Mouse (Mus musculus) erythroblast, embryonic 14.5 days (primary cell): Measurements from ENCODE around the gene Hypk. TPM values are rescaled to one million over a fixed set of nuclear protein-coding genes. Genes with fewer than 3 reads are reported as not detected.

Source experiments
- H3K27me3 ChIP-seq: 2 replicates; pipeline ENCODE4 v1.6.1; 2012; ENCODE audit warnings: inconsistent platforms; ENCODE audit not compliant: control insufficient read depth
- H3K36me3 ChIP-seq: 2 replicates; pipeline ENCODE4 v1.6.1; 2012; ENCODE audit warnings: mild to moderate bottlenecking, inconsistent platforms; ENCODE audit not compliant: control insufficient read depth
- H3K4me1 ChIP-seq: 2 replicates; pipeline ENCODE4 v1.6.1; 2012; ENCODE audit warnings: inconsistent platforms; ENCODE audit not compliant: control insufficient read depth
- H3K4me3 ChIP-seq: replicated peaks from 2 replicates; pipeline ENCODE3; 2012; ENCODE audit warnings: moderate library complexity, mild to moderate bottlenecking, inconsistent platforms
- H3K9me3 ChIP-seq: 2 replicates; pipeline ENCODE4 v1.6.1; 2012; ENCODE audit warnings: low read length, inconsistent platforms, mixed read lengths; ENCODE audit not compliant: control insufficient read depth
- GATA1 ChIP-seq: IDR thresholded peaks from 2 replicates; pipeline ENCODE4 v1.6.1; 2012; ENCODE audit warnings: low read length, inconsistent platforms, mixed read lengths
- TAL1 ChIP-seq: IDR thresholded peaks from 3 replicates; pipeline ENCODE4 v1.6.1; 2012; ENCODE audit warnings: low read length, inconsistent platforms, mixed read lengths
- polyA plus RNA-seq: library from polyadenylated mRNA; stranded (reverse); fragments of >175 nt; gene quantifications from 2 replicates; pipeline ENCODE4 v1.2.3, GENCODE M21; 2012

Hypk gene
- polyA plus RNA-seq, 1 experiment, result 0.17 TPM

DNA sequence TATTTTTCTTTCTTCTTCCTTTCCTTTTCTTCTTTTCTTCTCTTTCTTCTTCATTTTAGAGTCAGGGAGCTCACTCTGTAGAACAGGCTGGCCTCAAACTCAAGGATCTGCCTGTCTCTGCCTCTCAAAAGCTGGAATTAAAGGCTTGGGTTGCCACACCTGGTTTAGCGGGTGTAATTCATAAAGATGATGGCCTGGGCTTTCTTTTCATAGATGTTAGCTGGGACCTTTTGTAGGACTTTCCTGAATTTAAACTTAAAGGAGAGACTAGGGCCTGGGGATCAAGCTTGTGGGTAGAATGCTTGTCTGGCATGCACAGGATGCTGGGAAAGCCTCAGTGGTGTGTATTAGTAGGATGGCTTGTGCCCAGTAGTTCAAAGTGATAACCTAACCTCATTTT is 8.9 kb upstream of the Hypk start, which contains the start of gene Ell3:
Ell3 (minus strand) TSS at position 101 of the 400 bp plus-strand sequence.
- Histone ChIP-seq H3K36me3 (peaks cover 8% of the 10 kb centered on the region), H3K9me3 (no peaks in the 10 kb centered on the region), H3K4me3 (peak within 1 kb of the TSS; percentile 65), H3K4me1 (peaks cover 38% of the 10 kb centered on the region), H3K27me3 (peaks cover 25% of the 10 kb centered on the region)
- TF ChIP-seq GATA1 (no peak), TAL1 (no peak)

DNA sequence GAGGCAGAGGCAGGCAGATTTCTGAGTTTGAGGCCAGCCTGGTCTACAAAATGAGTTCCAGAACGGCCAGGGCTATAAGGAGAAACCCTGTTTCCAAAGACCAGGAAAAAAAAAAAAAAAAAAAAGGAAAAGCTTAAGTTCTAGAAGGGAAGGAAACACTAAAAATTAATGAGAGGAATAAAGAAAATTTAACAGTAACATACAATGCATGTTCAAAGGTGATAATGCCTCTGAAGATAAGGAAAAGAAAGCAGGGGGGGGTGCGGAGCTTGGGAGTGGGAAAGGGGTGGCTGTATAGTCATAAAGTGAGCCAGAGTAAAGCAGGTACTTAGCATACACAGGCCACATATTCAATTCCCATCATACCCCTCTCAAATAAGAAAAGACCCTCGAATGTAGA is 8.0 kb upstream of the Hypk start:
- no peaks in the 10 kb centered on the region; the same call in 1 of the 2 replicates for H3K36me3 ChIP-seq
- no peak overlapping the region for H3K4me3 ChIP-seq
- TF ChIP-seq TAL1, result no peak
- no peak for TF ChIP-seq GATA1
- peaks cover 25% of the 10 kb centered on the region for H3K27me3 ChIP-seq
- H3K4me1 ChIP-seq, result peaks cover 41% of the 10 kb centered on the region
- no peaks in the 10 kb centered on the region for H3K9me3 ChIP-seq

- Histone ChIP-seq H3K36me3 (peaks cover 11% of the 10 kb centered on the region), H3K4me1 (peaks cover 52% of the 10 kb centered on the region), H3K9me3 (no peaks in the 10 kb centered on the region), H3K4me3 (no peak overlapping the region), H3K27me3 (peaks cover 17% of the 10 kb centered on the region)
- TF ChIP-seq GATA1 (no peak), TAL1 (no peak)
These were observed 6.6 kb upstream of the Hypk start for GRCm38 (mm10) chr2:121446506-121446905.

DNA sequence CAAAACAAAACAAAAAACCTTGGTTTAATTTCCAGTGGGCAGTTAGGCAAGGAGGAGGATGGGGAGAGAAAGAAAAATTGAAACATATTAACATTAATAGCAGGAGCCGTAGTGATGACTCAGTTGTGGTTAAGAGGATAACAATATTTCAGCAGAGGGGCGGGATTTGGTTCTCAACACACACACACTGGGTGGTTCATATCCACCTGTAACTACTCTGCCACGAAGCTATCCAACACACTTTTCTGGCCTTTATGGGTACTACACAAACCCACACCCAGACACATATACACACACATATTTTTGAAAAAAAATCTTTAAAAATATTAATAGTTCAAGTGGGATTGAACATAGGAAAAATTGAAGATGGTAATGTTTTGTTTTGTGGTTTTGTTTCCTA is 6.1 kb upstream of the Hypk start:
- peaks cover 48% of the 10 kb centered on the region for H3K4me1 ChIP-seq
- no peak overlapping the region for H3K4me3 ChIP-seq
- peaks cover 12% of the 10 kb centered on the region for H3K27me3 ChIP-seq
- no peaks in the 10 kb centered on the region for H3K9me3 ChIP-seq
- H3K36me3 ChIP-seq, result peaks cover 13% of the 10 kb centered on the region
- TF ChIP-seq GATA1, result no peak
- TF ChIP-seq TAL1, result no peak

DNA sequence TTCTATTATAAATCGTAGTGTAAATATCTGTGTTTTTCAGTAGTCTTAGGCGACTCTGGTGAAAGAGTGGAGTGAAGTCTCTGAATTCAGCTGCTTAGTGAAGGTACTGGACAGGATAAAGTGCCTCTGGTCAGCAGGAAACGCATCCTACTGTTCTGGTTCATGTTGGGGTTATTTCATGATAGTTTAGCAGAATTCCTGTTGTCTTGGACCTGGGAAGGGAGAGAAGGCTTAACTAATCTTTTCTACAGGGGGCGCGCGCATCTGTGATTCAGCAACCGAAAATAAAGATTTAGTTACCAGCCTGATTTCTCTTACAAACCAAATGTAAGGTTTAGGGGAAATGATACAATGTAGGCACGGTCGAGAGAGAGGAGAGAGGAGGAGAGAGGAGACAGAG is 5.0 kb upstream of the Hypk start:
- TF ChIP-seq TAL1, result no peak
- TF ChIP-seq GATA1, result no peak
- no peaks in the 10 kb centered on the region for H3K9me3 ChIP-seq
- peak overlapping the region; percentile 87 for H3K4me3 ChIP-seq
- peaks cover 5% of the 10 kb centered on the region for H3K27me3 ChIP-seq
- H3K36me3 ChIP-seq, result peaks cover 25% of the 10 kb centered on the region
- peaks cover 40% of the 10 kb centered on the region for H3K4me1 ChIP-seq

DNA sequence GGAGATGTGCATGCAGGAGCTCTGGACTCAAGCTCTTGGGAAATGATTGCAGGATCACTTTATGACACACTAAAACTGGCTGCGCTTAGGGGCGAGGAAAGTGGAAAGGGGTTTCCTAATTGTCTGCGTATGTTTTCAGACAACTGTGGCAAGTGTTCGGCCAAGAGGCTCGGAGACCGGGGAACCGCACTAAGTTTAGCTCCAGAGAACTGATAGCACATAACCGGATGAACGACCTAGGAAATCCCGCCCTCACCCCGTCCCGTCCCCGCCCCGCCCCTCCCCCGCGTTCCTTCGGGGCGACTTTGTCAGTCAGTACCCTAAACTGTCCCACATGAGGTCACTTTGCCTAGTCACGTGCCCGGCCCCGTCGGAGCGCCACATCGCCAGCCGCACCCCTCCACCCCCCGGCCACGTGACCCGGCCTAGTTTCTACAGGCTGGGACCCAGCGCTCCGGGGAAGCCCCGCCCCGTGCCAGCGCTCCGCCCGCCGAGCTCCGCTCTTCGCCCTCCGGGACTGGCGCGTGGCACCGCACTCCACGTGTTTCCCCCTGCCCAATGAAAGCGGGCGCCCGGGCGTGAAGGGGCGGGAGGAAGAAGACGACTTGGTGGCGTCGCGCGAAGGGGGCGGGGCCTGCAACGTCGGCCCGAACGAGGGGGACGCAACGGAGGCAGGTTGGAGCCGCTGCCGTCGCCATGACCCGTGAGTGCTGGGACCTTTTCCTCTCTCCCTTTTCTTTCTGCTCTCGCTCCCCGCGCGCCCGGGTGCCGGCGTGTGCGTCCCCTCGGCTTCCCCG is 4.2 kb upstream of the Hypk start, which contains the start of gene Serf2:
Serf2 (plus strand) TSS at position 457 of the 797 bp plus-strand sequence.
- H3K4me3 ChIP-seq, result peak within 1 kb of the TSS; percentile 87
- no peaks in the 10 kb centered on the region for H3K9me3 ChIP-seq
- peaks cover 4% of the 10 kb centered on the region for H3K27me3 ChIP-seq
- H3K36me3 ChIP-seq, result peaks cover 32% of the 10 kb centered on the region
- TF ChIP-seq TAL1 (no peak), GATA1 (no peak)
- H3K4me1 ChIP-seq, result peaks cover 40% of the 10 kb centered on the region

DNA sequence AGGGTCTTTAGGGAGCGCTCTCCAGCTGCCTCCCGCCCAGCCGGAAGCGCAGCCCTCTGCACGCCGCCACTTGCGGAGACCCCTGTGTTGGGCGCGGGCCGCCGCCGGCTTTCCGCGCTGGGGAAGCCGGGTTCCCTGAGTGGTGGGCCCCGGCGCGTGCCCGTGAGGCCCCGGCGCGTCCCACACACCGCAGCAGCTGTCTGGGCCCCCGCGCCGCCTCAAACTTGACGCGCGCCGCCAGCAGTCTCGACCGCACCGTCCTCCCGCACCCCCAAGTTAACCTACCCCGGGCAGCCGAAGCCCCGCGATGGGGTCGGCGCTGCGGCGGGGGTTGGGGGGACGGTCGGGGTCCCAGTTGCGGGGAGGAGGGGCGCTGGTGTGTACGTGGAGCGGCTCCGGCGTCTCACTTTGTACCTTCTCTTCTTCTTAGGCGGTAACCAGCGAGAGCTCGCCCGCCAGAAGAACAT is 3.5 kb upstream of the Hypk start:
- Histone ChIP-seq H3K9me3 (no peaks in the 10 kb centered on the region), H3K36me3 (peaks cover 34% of the 10 kb centered on the region), H3K4me1 (peaks cover 41% of the 10 kb centered on the region), H3K27me3 (no peaks in the 10 kb centered on the region), H3K4me3 (peak overlapping the region; percentile 87)
- TF ChIP-seq GATA1 (no peak), TAL1 (no peak)

DNA sequence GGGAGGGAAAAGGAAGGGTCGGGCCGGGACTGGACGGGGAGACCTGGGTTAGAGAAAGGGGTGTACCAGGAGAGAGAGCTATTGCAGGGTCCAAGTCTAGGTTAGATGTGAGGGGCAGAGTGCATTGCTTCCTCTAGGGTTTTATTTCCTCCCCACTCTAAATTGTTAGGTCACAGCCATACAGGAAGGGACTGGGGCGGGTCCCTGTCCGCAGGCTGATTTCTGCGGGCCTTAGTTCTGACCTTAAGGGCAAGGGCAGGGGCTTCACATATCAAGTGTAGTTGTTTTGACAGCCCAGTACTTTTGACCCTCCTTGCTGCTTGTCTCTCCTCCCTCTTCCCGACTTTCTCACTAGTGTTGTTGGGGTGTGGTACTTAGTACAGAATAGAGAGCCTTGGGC is 3.0 kb upstream of the Hypk start:
- H3K9me3 ChIP-seq, result no peaks in the 10 kb centered on the region
- TF ChIP-seq GATA1 (no peak), TAL1 (no peak)
- peak overlapping the region; percentile 87 for H3K4me3 ChIP-seq
- H3K4me1 ChIP-seq, result peaks cover 40% of the 10 kb centered on the region
- no peaks in the 10 kb centered on the region for H3K27me3 ChIP-seq
- H3K36me3 ChIP-seq, result peaks cover 37% of the 10 kb centered on the region

- Histone ChIP-seq H3K4me3 (no peak overlapping the region), H3K4me1 (peaks cover 52% of the 10 kb centered on the region), H3K27me3 (no peaks in the 10 kb centered on the region), H3K9me3 (no peaks in the 10 kb centered on the region), H3K36me3 (peaks cover 41% of the 10 kb centered on the region)
- TF ChIP-seq TAL1 (no peak), GATA1 (no peak)
These were observed 729 bp upstream of the Hypk start for GRCm38 (mm10) chr2:121452361-121452760.

DNA sequence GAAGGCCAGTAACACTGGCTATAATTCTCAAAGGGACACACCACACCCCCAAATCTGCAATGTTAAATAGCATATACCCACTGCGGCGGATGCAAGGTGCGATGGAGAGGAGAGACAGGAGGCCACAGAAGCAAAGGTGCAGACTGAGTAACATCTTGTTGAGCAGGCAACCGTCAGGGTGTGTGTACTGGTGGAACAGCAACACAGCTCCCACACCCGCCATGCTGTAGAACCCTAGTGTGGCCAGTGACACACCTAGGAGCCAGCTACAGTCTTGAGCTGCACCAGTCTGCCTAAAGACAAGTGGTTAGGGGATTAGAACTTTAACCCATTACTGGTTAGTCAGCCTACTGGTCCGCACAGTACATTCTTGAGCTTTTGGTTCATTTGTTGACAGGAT is 827 bp downstream of the Hypk start:
- peaks cover 49% of the 10 kb centered on the region for H3K36me3 ChIP-seq
- TF ChIP-seq GATA1, result no peak
- no peak for TF ChIP-seq TAL1
- H3K4me1 ChIP-seq, result peaks cover 53% of the 10 kb centered on the region

More for the DNA sequence above, 827 bp downstream of the Hypk start:
- Histone ChIP-seq H3K9me3 (no peaks in the 10 kb centered on the region), H3K4me3 (no peak overlapping the region), H3K27me3 (no peaks in the 10 kb centered on the region)
